Mouse (Mus musculus) hematopoietic multipotent progenitor cell, adult 10-12 weeks (in vitro differentiated cells): ENCODE data around the gene Olfr1272. TPM values are rescaled to one million over a fixed set of nuclear protein-coding genes. Genes with fewer than 3 reads are reported as not detected.

Experiments
- polyA plus RNA-seq: library from polyadenylated mRNA; stranded (reverse); fragments of >175 nt; gene quantifications from 2 replicates; pipeline ENCODE4 v1.2.3, GENCODE M21; 2012; ENCODE audit warnings: low replicate concordance

Olfr1272 gene
- polyA plus RNA-seq: not detected in 2 replicates

GRCm38 (mm10) chr2:90292741-90293140 lies at the start of gene Olfr1272:
Gene Olfr1272, minus strand, starts transcription at chr2:90292841.

GRCm38 (mm10) chr2:90321900-90322299 lies 29.3 kb upstream of the Olfr1272 start, which contains the start of gene Gm13769:
Gene Gm13769, plus strand, starts transcription at chr2:90322200.

GRCm38 (mm10) chr2:90270932-90271331 lies 21.7 kb downstream of the Olfr1272 start, which contains the start of gene Olfr1271:
Gene Olfr1271, minus strand, starts transcription at chr2:90271032.

GRCm38 (mm10) chr2:90257492-90257891 lies 35.1 kb downstream of the Olfr1272 start, which contains the start of gene Olfr142:
Gene Olfr142, minus strand, starts transcription at chr2:90257592.

Other genes with a start within 250 kb of the Olfr1272 start
- gene Olfr140, start 229.2 kb downstream of the Olfr1272 start, polyA plus RNA-seq: not detected in 2 replicates
- not detected in 2 replicates for gene Olfr1269, start 171.4 kb downstream of the Olfr1272 start, polyA plus RNA-seq
- not detected in 2 replicates for gene Olfr32, start 150.5 kb downstream of the Olfr1272 start, polyA plus RNA-seq
- not detected in 2 replicates for gene Olfr1270, start 139.8 kb downstream of the Olfr1272 start, polyA plus RNA-seq
- gene Olfr1506, start 68.3 kb downstream of the Olfr1272 start, polyA plus RNA-seq: not detected in 2 replicates
- gene Olfr142, start 35.2 kb downstream of the Olfr1272 start, polyA plus RNA-seq: not detected in 2 replicates
- gene Olfr1271, start 21.8 kb downstream of the Olfr1272 start, polyA plus RNA-seq: not detected in 2 replicates
- not detected in 2 replicates for gene Gm13769, start 29.4 kb upstream of the Olfr1272 start, polyA plus RNA-seq
- not detected in 2 replicates for gene Olfr1274-ps, start 105.8 kb upstream of the Olfr1272 start, polyA plus RNA-seq